Mouse (Mus musculus) erythroblast, embryonic 14.5 days (primary cell): Measurements from ENCODE around the gene Ahdc1. TPM values are rescaled to one million over a fixed set of nuclear protein-coding genes. Genes with fewer than 3 reads are reported as not detected.

ENCODE experiments used
- H3K27me3 ChIP-seq: 2 replicates; pipeline ENCODE4 v1.6.1; 2012; ENCODE audit warnings: inconsistent platforms; ENCODE audit not compliant: control insufficient read depth
- H3K36me3 ChIP-seq: 2 replicates; pipeline ENCODE4 v1.6.1; 2012; ENCODE audit warnings: mild to moderate bottlenecking, inconsistent platforms; ENCODE audit not compliant: control insufficient read depth
- H3K4me1 ChIP-seq: 2 replicates; pipeline ENCODE4 v1.6.1; 2012; ENCODE audit warnings: inconsistent platforms; ENCODE audit not compliant: control insufficient read depth
- H3K4me3 ChIP-seq: replicated peaks from 2 replicates; pipeline ENCODE3; 2012; ENCODE audit warnings: moderate library complexity, mild to moderate bottlenecking, inconsistent platforms
- H3K9me3 ChIP-seq: 2 replicates; pipeline ENCODE4 v1.6.1; 2012; ENCODE audit warnings: low read length, inconsistent platforms, mixed read lengths; ENCODE audit not compliant: control insufficient read depth
- GATA1 ChIP-seq: IDR thresholded peaks from 2 replicates; pipeline ENCODE4 v1.6.1; 2012; ENCODE audit warnings: low read length, inconsistent platforms, mixed read lengths
- TAL1 ChIP-seq: IDR thresholded peaks from 3 replicates; pipeline ENCODE4 v1.6.1; 2012; ENCODE audit warnings: low read length, inconsistent platforms, mixed read lengths
- polyA plus RNA-seq: library from polyadenylated mRNA; stranded (reverse); fragments of >175 nt; gene quantifications from 2 replicates; pipeline ENCODE4 v1.2.3, GENCODE M21; 2012

Gene Ahdc1
- polyA plus RNA-seq = 0.08 TPM in 2 replicates

DNA sequence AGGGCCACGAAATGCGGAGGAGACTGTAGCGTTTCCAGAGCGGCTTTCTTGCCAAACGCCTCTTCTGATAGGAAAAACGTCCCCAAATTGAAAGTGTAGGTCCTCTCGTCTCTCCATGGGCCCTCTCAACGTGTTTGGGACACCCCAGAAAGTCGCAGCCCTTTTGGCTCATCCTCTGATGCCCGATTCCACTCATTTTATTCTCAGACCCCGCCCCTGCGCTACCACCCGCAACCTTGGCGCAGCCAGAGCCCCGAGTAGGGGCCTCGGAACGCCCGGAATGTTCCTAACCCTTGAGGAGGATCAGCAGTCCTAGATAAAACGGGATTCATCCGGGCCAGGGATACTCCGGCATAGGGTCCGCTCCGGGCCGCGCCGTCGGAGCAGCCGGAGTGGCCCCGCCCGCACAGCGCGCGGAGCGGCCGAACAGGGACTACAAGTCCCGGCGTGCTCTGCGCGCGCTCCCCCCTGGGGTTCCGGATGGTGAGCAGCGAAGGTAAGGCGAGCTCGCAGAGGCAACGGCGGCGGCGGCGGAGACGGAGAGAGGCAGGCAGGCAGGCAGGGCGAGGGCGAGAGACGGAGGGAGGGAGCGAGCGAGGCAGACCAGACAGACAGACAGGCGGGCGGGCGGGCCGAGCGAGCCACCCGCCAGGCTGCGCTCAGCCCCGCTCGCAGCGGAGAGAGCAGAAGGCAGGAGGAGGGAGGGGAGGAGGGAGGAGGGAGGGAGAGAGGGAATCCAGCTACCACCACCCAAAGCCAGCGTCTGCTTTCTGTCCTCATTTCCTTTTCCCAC is at the start of gene Ahdc1:
Gene Ahdc1 (plus strand): TSS at position 233 of the 793 bp plus-strand sequence.
- Histone ChIP-seq H3K4me1 (peaks cover 51% of the 10 kb centered on the region), H3K9me3 (no peaks in the 10 kb centered on the region), H3K27me3 (peaks cover 52% of the 10 kb centered on the region), H3K4me3 (peak within 1 kb of the TSS; percentile 77), H3K36me3 (no peaks in the 10 kb centered on the region)
- TF ChIP-seq GATA1 = no peak
- no peak for TF ChIP-seq TAL1

- H3K4me3 ChIP-seq = no peak overlapping the region
- H3K36me3 ChIP-seq = no peaks in the 10 kb centered on the region
- peaks cover 3% of the 10 kb centered on the region; the same call in 1 of the 2 replicates for H3K27me3 ChIP-seq
- H3K9me3 ChIP-seq = no peaks in the 10 kb centered on the region
- no peak for TF ChIP-seq GATA1
- no peak for TF ChIP-seq TAL1
- no peaks in the 10 kb centered on the region; the same call in 1 of the 2 replicates for H3K4me1 ChIP-seq
Observed at GRCm38 (mm10) chr4:132961866-132962265, 49.2 kb upstream of the Ahdc1 start.

GRCm38 (mm10) chr4:132962628-132963027 is 48.4 kb upstream of the Ahdc1 start:
- peaks cover 3% of the 10 kb centered on the region; the same call in 1 of the 2 replicates for H3K27me3 ChIP-seq
- H3K36me3 ChIP-seq = no peaks in the 10 kb centered on the region
- H3K4me3 ChIP-seq = no peak overlapping the region
- no peaks in the 10 kb centered on the region for H3K9me3 ChIP-seq
- no peak for TF ChIP-seq GATA1
- no peak for TF ChIP-seq TAL1
- H3K4me1 ChIP-seq = no peaks in the 10 kb centered on the region; the same call in 1 of the 2 replicates

GRCm38 (mm10) chr4:132963436-132963835 is 47.6 kb upstream of the Ahdc1 start:
- H3K4me1 ChIP-seq = no peaks in the 10 kb centered on the region; the same call in 1 of the 2 replicates
- peaks cover 3% of the 10 kb centered on the region; the same call in 1 of the 2 replicates for H3K27me3 ChIP-seq
- TF ChIP-seq TAL1 = no peak
- no peak for TF ChIP-seq GATA1
- no peak overlapping the region for H3K4me3 ChIP-seq
- H3K36me3 ChIP-seq = no peaks in the 10 kb centered on the region
- no peaks in the 10 kb centered on the region for H3K9me3 ChIP-seq

DNA sequence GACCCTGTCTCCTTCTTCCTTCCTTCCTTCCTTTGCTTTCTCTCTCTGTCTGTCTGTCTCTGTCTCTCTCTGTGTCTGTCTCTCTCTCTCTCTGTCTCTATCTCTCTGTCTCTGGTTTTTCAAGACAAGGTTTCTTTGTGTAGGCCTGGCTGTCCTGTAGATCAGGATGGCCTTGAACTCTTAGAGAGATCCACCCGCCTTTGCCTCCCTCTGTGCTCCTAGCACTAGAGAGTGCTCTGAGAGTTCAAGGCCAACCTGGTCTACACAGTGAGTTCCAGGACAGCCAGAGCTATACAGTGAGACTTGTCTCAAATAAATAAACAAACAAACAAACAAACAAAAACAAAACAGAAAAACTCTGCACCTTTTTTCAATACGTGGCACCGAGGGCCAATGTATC is 47.0 kb upstream of the Ahdc1 start:
- TF ChIP-seq TAL1 (no peak), GATA1 (no peak)
- Histone ChIP-seq H3K4me3 (no peak overlapping the region), H3K4me1 (no peaks in the 10 kb centered on the region; the same call in 1 of the 2 replicates), H3K9me3 (no peaks in the 10 kb centered on the region), H3K27me3 (peaks cover 3% of the 10 kb centered on the region; the same call in 1 of the 2 replicates), H3K36me3 (no peaks in the 10 kb centered on the region)

DNA sequence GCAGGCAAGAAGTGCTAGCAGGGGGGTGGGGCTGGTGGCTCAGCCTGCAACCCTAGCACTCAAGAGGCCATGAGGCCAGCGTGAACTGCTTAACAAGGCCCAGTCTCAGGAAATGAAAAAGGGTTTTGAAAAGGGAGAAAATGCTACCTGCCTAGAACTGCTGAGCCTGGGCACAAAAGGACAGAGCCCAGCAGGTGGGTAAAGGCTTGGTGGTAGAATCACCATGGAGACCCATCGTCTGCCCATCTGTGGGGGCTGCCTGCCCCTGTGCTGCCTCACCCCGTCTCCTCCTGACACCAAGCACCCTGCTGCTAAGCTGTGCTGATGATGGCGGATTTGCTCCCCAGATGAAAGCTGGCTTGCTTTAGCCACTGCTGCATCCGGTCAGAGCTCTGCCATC is 46.6 kb upstream of the Ahdc1 start:
- 0 out of 2 replicates have a peak, but pooled peaks cover 3% of the 10 kb centered on the region for H3K27me3 ChIP-seq

GRCm38 (mm10) chr4:132968105-132968938 is 42.7 kb upstream of the Ahdc1 start:
- H3K4me3 ChIP-seq = no peak overlapping the region
- TF ChIP-seq GATA1 (no peak), TAL1 (no peak)

More for the DNA sequence above, 46.6 kb upstream of the Ahdc1 start:
- H3K36me3 ChIP-seq = no peaks in the 10 kb centered on the region
- H3K9me3 ChIP-seq = no peaks in the 10 kb centered on the region
- no peaks in the 10 kb centered on the region for H3K4me1 ChIP-seq
- no peak overlapping the region for H3K4me3 ChIP-seq
- TF ChIP-seq TAL1 (no peak), GATA1 (no peak)

DNA sequence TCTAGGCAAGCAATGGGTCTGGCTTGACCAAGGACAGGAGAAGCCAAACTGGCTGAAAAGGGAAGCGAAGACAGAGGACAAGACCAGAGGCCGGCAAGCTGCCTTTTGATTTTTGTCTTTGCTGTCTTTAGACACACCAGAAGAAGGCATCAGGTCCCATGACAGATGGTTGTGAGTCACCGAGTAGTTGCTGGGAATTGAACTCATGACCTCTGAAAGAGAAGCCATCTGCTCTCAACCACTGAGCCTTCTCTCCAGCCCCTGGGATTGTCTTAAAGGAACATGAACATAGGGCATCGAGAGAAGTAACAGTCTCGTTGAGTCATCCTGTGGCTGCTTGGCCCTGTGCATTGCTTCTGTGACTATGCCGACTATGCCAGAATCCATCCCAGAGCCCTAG is 39.5 kb upstream of the Ahdc1 start:
- no peaks in the 10 kb centered on the region; the same call in 1 of the 2 replicates for H3K9me3 ChIP-seq
- H3K36me3 ChIP-seq = no peaks in the 10 kb centered on the region
- no peak overlapping the region for H3K4me3 ChIP-seq
- peaks cover 6% of the 10 kb centered on the region for H3K4me1 ChIP-seq
- H3K27me3 ChIP-seq = peaks cover 56% of the 10 kb centered on the region
- no peak for TF ChIP-seq TAL1
- TF ChIP-seq GATA1 = no peak

More at GRCm38 (mm10) chr4:132968105-132968938, 42.7 kb upstream of the Ahdc1 start:
- Histone ChIP-seq H3K27me3 (peaks cover 26% of the 10 kb centered on the region), H3K4me1 (no peaks in the 10 kb centered on the region), H3K9me3 (no peaks in the 10 kb centered on the region), H3K36me3 (no peaks in the 10 kb centered on the region)

DNA sequence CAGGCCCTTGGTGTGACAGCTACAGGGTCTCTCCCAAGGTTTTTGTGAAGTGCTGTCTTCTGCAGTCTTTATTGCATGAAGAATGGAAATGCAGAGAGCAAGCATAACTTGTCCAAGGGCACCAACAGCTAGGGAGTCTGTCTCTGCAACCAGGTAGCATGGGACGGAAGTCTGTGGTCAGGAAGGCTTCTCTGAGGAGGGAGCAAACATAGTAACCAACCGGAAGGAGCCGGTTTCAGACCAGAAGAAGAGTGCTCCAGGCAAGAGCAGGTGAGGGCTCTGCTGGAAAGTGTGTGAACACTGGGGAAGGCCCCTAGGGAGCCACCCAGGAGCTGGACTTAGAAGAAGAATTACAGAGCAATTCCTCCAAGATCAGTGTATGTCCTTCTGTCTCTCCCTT is 39.0 kb upstream of the Ahdc1 start:
- Histone ChIP-seq H3K27me3 (peaks cover 61% of the 10 kb centered on the region), H3K4me1 (peaks cover 6% of the 10 kb centered on the region), H3K9me3 (no peaks in the 10 kb centered on the region; the same call in 1 of the 2 replicates), H3K36me3 (no peaks in the 10 kb centered on the region), H3K4me3 (no peak overlapping the region)
- TF ChIP-seq GATA1 (no peak), TAL1 (no peak)
